In the genomic region with DNA sequence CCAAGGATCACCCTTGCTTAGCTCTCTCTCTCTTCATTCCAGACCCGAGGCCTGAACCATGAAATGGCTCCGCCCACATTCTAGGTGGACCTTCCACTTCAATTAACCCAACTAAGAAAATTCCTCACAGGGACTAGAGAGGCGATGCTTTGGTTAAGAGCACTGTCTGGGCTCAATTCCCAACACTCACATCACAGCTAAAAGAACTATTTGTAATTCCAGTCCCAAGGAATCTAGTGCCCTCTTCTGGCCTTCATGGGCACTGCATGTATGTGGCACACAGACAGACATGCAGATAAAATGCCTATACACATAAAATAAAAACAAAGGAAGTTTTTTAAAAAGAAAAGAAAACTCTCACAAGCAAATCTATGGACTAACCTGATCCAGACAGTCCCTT, we compare ENCODE assay signal across 9 mouse cellular contexts. TPM values are rescaled to one million over a fixed set of nuclear protein-coding genes. Genes with fewer than 3 reads are reported as not detected.
DNase-seq lines count a peak whose midpoint lies in the region; ATAC-seq and TF ChIP-seq lines count a peak whose summit lies in the region.
"Had no signal": no experiment of that assay in that cellular context is flagged by ENCODE, and none has a peak within 500 bp of the region (broad histone marks: within the 10 kb centered on the region; RNA-seq: fewer than 3 reads in every experiment).

No protein-coding gene starts in this region.

- DNase-seq in gastrocnemius, adult 18-20 months (ENCODE audit: low spot score), result peak; percentile 65
- no peak for DNase-seq in gastrocnemius, postnatal 25 days
- peak; percentile 24 for DNase-seq in MN1 (ENCODE audit: low spot score)
- DNase-seq in cerebellum, adult 9-11 months, result peak; percentile 62
- DNase-seq in gastrocnemius, adult 8-10 months (ENCODE audit: low spot score in 2 of 2), result peak; percentile 39 to 42
- DNase-seq in kidney, postnatal 4 days, result peak; percentile 81
- DNase-seq in lung, postnatal 0 days (ENCODE audit: low spot score), result peak; percentile 57
- DNase-seq in right cerebral cortex, postnatal 4 days, result peak; percentile 75

- no peak overlapping the region for H3K4me3 ChIP-seq in lung, postnatal 0 days (ENCODE audit: low read depth, low read length)
- H3K4me3 ChIP-seq: liver, embryonic 15.5 days had no signal

- TF ChIP-seq CTCF in lung, postnatal 0 days (IDR thresholded peaks at IDR 0.05), result peak; percentile 84

- H3K36me3 ChIP-seq in lung, postnatal 0 days (ENCODE audit: insufficient read depth, low read length), result no peaks in the 10 kb centered on the region
- H3K36me3 ChIP-seq: liver, embryonic 15.5 days had no signal

- no peak for TF ChIP-seq EP300 in lung, postnatal 0 days (IDR thresholded peaks at IDR 0.05)

- H3K4me2 ChIP-seq in lung, postnatal 0 days (replicated peaks; ENCODE audit: low read depth, low read length), result no peak overlapping the region
- H3K4me2 ChIP-seq: liver, embryonic 15.5 days had no signal

- H3K27ac ChIP-seq in lung, postnatal 0 days (ENCODE audit: low read length), result no peak overlapping the region
- H3K27ac ChIP-seq: liver, embryonic 15.5 days had no signal

- no peak overlapping the region for H3K9ac ChIP-seq in lung, postnatal 0 days (replicated peaks; ENCODE audit: low read depth)
- H3K9ac ChIP-seq: liver, embryonic 15.5 days had no signal

- H3K27me3 ChIP-seq in lung, postnatal 0 days (replicated peaks; ENCODE audit: insufficient read depth, low read length), result no peaks in the 10 kb centered on the region
- H3K27me3 ChIP-seq: liver, embryonic 15.5 days had no signal

- WGBS in lung, postnatal 0 days, result 33% methylated on average over 3 of the region's 3 CpGs

- H3K4me1 ChIP-seq in lung, postnatal 0 days (ENCODE audit: insufficient read depth, low read depth, low read length), result no peaks in the 10 kb centered on the region
- H3K4me1 ChIP-seq: liver, embryonic 15.5 days had no signal

- no peaks in the 10 kb centered on the region for H3K9me3 ChIP-seq in lung, postnatal 0 days (ENCODE audit: low read length)
- H3K9me3 ChIP-seq: liver, embryonic 15.5 days had no signal

- ATAC-seq in lung, postnatal 0 days, result no peak

RNA-seq across cellular contexts. Expression of gene Adgra1, which starts 27.4 kb away (rescaled TPM):
- not detected for total RNA-seq in gastrocnemius, adult 18-20 months (2021)
- total RNA-seq in gastrocnemius, postnatal 25 days (2021), result under 1 TPM in 1 of 2 experiments, not detected in 1; 0.10 TPM
- total RNA-seq in gastrocnemius, adult 8-10 months (2022), result not detected
- polyA plus RNA-seq in lung, postnatal 0 days (2015; fragmentation: Nextera tagmentation; extraction: Ambion mirVana), result 0.11 and 0.49 TPM in 2 replicates
- polyA plus RNA-seq: liver, embryonic 15.5 days had no signal

RNA-seq across cellular contexts. Expression of gene Kndc1, which starts 33.1 kb away (rescaled TPM):
- total RNA-seq in gastrocnemius, adult 18-20 months (2021), result not detected
- not detected for total RNA-seq in gastrocnemius, postnatal 25 days (2021)
- total RNA-seq in gastrocnemius, adult 8-10 months (2022), result under 1 TPM in 1 of 4 experiments, not detected in 3; 0.07 TPM
- 0.97 and 0.98 TPM in 2 replicates for polyA plus RNA-seq in lung, postnatal 0 days (2015; fragmentation: Nextera tagmentation; extraction: Ambion mirVana)
- polyA plus RNA-seq: liver, embryonic 15.5 days had no signal
